Mouse (Mus musculus) ES-Bruce4 (cell line): ENCODE data around the gene Scarf2. TPM values are rescaled to one million over a fixed set of nuclear protein-coding genes. Genes with fewer than 3 reads are reported as not detected.

ENCODE experiments used
- H3K27ac ChIP-seq: 2 replicates; pipeline ENCODE4 v1.5.1; 2012; ENCODE audit warnings: low read length, inconsistent platforms; ENCODE audit not compliant: insufficient read depth
- H3K27me3 ChIP-seq: 2 replicates; pipeline ENCODE4 v1.6.1; 2012; ENCODE audit warnings: mild to moderate bottlenecking, low read length, inconsistent platforms; ENCODE audit not compliant: control insufficient read depth, poor library complexity, insufficient read depth, severe bottlenecking
- H3K36me3 ChIP-seq: 2 replicates; pipeline ENCODE4 v1.6.1; 2012; ENCODE audit warnings: inconsistent platforms, mild to moderate bottlenecking, low read length, moderate library complexity; ENCODE audit not compliant: control insufficient read depth, poor library complexity, insufficient read depth, severe bottlenecking
- H3K4me1 ChIP-seq: one replicate; pipeline ENCODE4 v1.8.1; 2011; ENCODE audit warnings: low read length; ENCODE audit not compliant: control insufficient read depth, insufficient read depth
- H3K4me3 ChIP-seq: 2 replicates; pipeline ENCODE4 v1.5.1; 2011; ENCODE audit warnings: low read depth, mild to moderate bottlenecking, low read length
- H3K9ac ChIP-seq: 2 replicates; pipeline ENCODE4 v1.6.1; 2012; ENCODE audit warnings: low read depth, mild to moderate bottlenecking, inconsistent platforms; ENCODE audit not compliant: poor library complexity, severe bottlenecking
- H3K9me3 ChIP-seq: replicated peaks from 2 replicates; pipeline ENCODE4 v1.6.1; 2012; ENCODE audit warnings: mild to moderate bottlenecking, low read length, inconsistent platforms; ENCODE audit not compliant: control insufficient read depth, poor library complexity, insufficient read depth, severe bottlenecking
- CTCF ChIP-seq: IDR thresholded peaks from one replicate; pipeline ENCODE4 v1.8.1; 2011; ENCODE audit warnings: low read depth, low read length
- EP300 ChIP-seq: IDR thresholded peaks from 2 replicates; pipeline ENCODE4 v1.6.1; 2011; ENCODE audit warnings: low read depth, low read length; ENCODE audit not compliant: insufficient read depth
- POLR2A ChIP-seq: IDR thresholded peaks from one replicate; pipeline ENCODE4 v1.8.1; 2011; ENCODE audit warnings: low read length; ENCODE audit not compliant: insufficient read depth
- polyA plus RNA-seq: library from polyadenylated mRNA; stranded (reverse); fragments of >200 nt; gene quantifications from 2 replicates; pipeline ENCODE4 v1.2.4, GENCODE M21; 2011; ENCODE audit warnings: low read depth; ENCODE audit not compliant: missing spikeins, insufficient read depth, insufficient read length

The Scarf2 gene
- polyA plus RNA-seq, 1 experiment = 6.5 TPM

DNA sequence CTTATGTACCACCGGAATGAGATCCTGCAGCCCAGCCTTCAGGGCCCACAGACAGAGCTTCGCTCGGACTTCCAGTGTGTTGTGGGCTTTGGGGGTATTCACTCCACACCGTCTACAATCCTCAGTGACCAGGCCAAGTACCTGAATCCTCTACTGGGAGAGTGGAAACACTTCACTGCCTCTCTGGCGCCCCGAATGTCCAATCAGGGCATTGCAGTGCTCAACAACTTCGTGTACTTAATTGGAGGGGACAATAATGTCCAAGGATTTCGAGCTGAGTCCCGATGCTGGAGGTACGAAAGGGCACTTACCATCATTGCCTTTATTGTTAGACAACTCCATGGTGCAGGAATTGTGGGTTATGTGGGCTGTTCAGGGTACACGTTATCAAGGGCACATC, 20.3 kb upstream of the Scarf2 start:
- no peaks in the 10 kb centered on the region for H3K9me3 ChIP-seq
- TF ChIP-seq EP300 = no peak
- TF ChIP-seq CTCF = peak; percentile 60
- no peak for TF ChIP-seq POLR2A
- no peaks in the 10 kb centered on the region; the same call in 1 of the 2 replicates for H3K27me3 ChIP-seq
- H3K4me3 ChIP-seq = no peak overlapping the region
- peaks cover 16% of the 10 kb centered on the region for H3K36me3 ChIP-seq
- H3K4me1 ChIP-seq = no peaks in the 10 kb centered on the region
- H3K9ac ChIP-seq = no peak overlapping the region
- no peak overlapping the region for H3K27ac ChIP-seq

DNA sequence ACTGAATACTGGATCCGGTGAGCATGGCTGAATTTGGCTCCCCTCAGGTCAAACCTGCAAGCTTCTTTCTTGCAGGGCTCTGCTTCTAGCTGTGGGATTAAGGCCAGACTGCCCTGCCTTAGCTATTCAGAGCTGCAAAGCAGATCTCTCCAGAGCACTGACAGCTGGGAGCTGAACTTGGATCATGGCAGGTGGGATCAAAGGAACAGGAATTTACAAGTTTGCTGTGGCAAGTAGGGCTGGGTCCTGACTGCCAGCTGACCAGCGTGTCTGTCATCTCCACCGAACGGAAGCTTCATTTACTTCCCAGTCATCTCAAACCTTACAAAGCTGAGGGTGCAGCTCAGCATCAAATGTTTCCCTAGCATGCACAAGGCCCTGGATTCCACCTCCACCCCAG, 18.9 kb upstream of the Scarf2 start:
- no peak for TF ChIP-seq EP300
- TF ChIP-seq POLR2A = no peak
- TF ChIP-seq CTCF = no peak
- Histone ChIP-seq H3K27me3 (no peaks in the 10 kb centered on the region; the same call in 1 of the 2 replicates), H3K27ac (no peak overlapping the region), H3K4me3 (no peak overlapping the region), H3K9ac (no peak overlapping the region), H3K36me3 (peaks cover 16% of the 10 kb centered on the region), H3K4me1 (no peaks in the 10 kb centered on the region), H3K9me3 (no peaks in the 10 kb centered on the region)

DNA sequence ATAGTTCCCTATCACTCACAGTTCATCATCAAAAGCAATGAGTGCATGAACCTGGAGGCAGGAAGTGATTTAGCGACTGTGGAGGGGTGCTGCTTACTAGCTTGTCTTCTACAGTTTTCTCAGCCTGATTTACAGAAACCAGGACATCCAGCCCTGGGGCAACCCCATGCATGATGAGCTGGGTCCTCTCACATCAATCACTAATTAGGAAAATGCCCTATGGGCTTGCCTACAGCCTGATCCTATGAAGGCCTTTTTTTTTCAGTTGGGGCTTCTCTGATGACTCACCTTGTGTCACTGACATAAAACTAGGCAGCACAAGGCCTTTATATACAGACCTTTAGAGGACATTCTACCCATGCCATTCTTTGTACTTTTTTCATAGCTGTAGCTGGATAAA, 17.4 kb upstream of the Scarf2 start:
- H3K36me3 ChIP-seq = peaks cover 22% of the 10 kb centered on the region
- no peak overlapping the region for H3K4me3 ChIP-seq
- TF ChIP-seq CTCF (no peak), EP300 (no peak), POLR2A (no peak)
- no peaks in the 10 kb centered on the region for H3K4me1 ChIP-seq
- H3K27me3 ChIP-seq = no peaks in the 10 kb centered on the region; the same call in 1 of the 2 replicates
- H3K27ac ChIP-seq = no peak overlapping the region
- H3K9me3 ChIP-seq = no peaks in the 10 kb centered on the region
- no peak overlapping the region for H3K9ac ChIP-seq

DNA sequence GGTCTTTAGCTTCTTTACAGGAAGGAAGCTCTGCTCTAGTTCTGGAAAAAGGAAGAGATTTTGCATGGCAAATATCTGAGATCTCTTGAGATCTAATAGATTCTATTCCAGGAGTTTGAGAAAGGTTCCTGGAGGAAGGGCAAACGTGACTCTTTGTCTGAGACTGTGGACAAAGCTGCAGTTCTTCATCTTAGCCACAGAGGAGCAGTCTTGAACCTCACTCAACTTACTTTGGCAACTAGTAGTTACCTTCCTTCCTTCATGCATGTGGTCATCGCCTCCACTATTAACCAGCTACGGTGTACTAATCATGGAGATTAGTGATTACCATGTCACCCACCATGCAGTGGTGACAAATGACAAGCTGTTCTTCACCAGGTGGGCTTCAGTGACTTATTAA, 11.7 kb upstream of the Scarf2 start:
- H3K9me3 ChIP-seq = no peaks in the 10 kb centered on the region
- peaks cover 19% of the 10 kb centered on the region for H3K36me3 ChIP-seq
- H3K27me3 ChIP-seq = no peaks in the 10 kb centered on the region; the same call in 1 of the 2 replicates
- no peaks in the 10 kb centered on the region for H3K4me1 ChIP-seq
- H3K9ac ChIP-seq = no peak overlapping the region
- no peak overlapping the region for H3K4me3 ChIP-seq
- no peak for TF ChIP-seq POLR2A
- TF ChIP-seq EP300 = no peak
- TF ChIP-seq CTCF = no peak
- no peak overlapping the region for H3K27ac ChIP-seq

DNA sequence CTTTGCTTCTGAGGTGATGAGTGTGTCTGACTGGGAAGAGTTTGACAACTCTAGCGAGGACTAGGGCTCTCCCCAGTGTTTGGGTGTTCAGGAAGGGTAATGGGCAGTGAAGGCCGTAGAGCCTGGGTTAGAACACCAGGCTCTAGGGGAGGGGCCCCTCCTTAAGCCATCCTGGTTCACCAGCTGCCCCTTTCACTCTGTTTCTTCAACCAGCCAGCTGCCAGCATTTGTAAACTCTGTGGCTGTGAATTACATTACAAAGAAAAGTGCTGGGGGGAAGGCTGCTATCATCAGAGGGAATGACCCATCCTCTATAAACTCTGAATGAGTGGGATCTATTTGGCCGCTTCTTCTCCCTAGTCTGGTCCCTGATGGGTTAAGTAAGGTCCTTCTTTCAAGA, 4.4 kb upstream of the Scarf2 start:
- H3K9ac ChIP-seq = no peak overlapping the region
- H3K4me1 ChIP-seq = no peaks in the 10 kb centered on the region
- no peak overlapping the region for H3K4me3 ChIP-seq
- H3K36me3 ChIP-seq = peaks cover 3% of the 10 kb centered on the region
- no peaks in the 10 kb centered on the region for H3K9me3 ChIP-seq
- no peak overlapping the region for H3K27ac ChIP-seq
- H3K27me3 ChIP-seq = peaks cover 8% of the 10 kb centered on the region
- TF ChIP-seq CTCF (no peak), EP300 (no peak), POLR2A (no peak)

DNA sequence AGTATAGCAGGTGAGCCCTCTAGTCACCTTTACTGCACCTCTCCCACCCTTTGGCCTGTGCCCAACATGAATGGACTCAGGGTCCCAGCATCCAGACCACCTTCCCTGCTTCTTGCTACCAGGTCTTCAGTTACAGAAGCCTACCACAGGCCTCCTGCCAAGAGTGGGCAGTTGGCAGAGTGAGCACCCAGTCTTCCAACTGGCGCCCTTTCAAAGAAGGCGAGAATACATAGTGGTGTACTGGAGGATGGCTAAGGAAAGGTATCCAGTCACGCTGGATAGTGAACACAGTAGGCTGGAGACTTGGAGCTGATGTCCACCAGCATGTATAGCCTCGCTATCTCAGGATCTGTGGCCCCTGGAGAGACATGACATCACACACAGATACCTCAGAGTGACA, 3.0 kb upstream of the Scarf2 start:
- H3K9ac ChIP-seq = no peak overlapping the region
- no peaks in the 10 kb centered on the region for H3K4me1 ChIP-seq
- TF ChIP-seq POLR2A (no peak), EP300 (no peak), CTCF (no peak)
- H3K27me3 ChIP-seq = peaks cover 14% of the 10 kb centered on the region
- no peak overlapping the region for H3K27ac ChIP-seq
- H3K4me3 ChIP-seq = no peak overlapping the region
- H3K36me3 ChIP-seq = peaks cover 3% of the 10 kb centered on the region
- H3K9me3 ChIP-seq = no peaks in the 10 kb centered on the region
